7 mouse cellular contexts compared by ENCODE assay signal in the genomic region with DNA sequence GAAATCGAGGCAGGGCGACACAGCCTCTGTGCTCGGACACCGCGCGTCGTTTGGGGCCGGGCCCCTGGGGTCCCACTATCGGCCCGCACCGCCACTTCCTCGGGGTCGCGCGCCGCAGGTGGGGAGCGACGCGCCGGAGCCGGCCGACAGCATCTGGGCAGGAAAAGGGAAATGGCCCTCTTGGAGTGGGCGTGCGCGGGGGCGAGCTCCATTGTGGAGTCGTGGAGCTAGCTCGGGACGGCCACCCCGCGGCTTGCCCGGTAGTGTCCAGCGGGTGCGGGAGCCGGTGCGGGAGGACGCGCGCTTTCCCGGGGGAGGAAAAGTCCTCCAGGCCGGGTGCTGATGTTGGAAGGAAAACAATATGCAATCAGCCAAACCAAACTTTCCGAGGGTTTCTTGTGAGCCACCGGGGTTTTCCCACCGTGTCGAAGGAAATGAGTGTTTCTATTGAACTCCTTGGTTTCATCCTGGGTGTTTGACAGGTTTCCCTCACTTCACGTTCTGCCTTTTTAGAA. TPM values are rescaled to one million over a fixed set of nuclear protein-coding genes. Genes with fewer than 3 reads are reported as not detected.
DNase-seq lines count a peak whose midpoint lies in the region.

No protein-coding gene starts in this region.

- H3K4me1 ChIP-seq in forebrain, embryonic 10.5 days: peaks cover 39% of the 10 kb centered on the region

- peak overlapping the region; percentile 97 for H3K27ac ChIP-seq in forebrain, embryonic 10.5 days

- H3K27me3 ChIP-seq in forebrain, embryonic 10.5 days (ENCODE audit: poor library complexity, severe bottlenecking): no peaks in the 10 kb centered on the region

- peak; percentile 11 for DNase-seq in ES-CJ7 (ENCODE audit: low read depth, low spot score)
- DNase-seq in adrenal gland, adult 2 months: peak; percentile 73
- DNase-seq in forebrain, embryonic 10.5 days (ENCODE audit: extremely low spot score, low spot score): no peak
- peak; percentile 70 to 75 for DNase-seq in heart, postnatal 14 days
- peak; percentile 32 to 46 for DNase-seq in layer of hippocampus, postnatal 14 days (ENCODE audit: low spot score in 2 of 2)
- DNase-seq in lung, postnatal 25 days (ENCODE audit: low spot score): peak; percentile 35
- peak; percentile 64 to 73 for DNase-seq in right cerebral cortex, postnatal 10 days (ENCODE audit: low spot score in 2 of 2)

- intact Hi-C loops in heart, postnatal 14 days (cut with DNase I): loop anchor here (2.0 to 5.0 kb wide), 2 partner anchors 60 to 112 kb away; partner anchors contain the start of gene Ier5

- peak overlapping the region; percentile 97 for H3K4me3 ChIP-seq in forebrain, embryonic 10.5 days

- no peaks in the 10 kb centered on the region for H3K36me3 ChIP-seq in forebrain, embryonic 10.5 days (replicated peaks)

- H3K9me3 ChIP-seq in forebrain, embryonic 10.5 days: no peaks in the 10 kb centered on the region

- WGBS in forebrain, embryonic 10.5 days: under 1% methylated on average over 46 of the region's 46 CpGs

RNA-seq across cellular contexts. Expression of gene Stx6, which starts 0.5 kb away (rescaled TPM):
- 10 to 100 TPM; 50.7 to 58.4 TPM for total RNA-seq in adrenal gland, adult 2 months (2021)
- polyA plus RNA-seq in adrenal gland, adult 2 months (2012; rRNA removed): 84.3 and 92.3 TPM in 2 replicates
- polyA plus RNA-seq in forebrain, embryonic 10.5 days (2016; fragmentation: Nextera tagmentation; extraction: Ambion mirVana): 82.1 and 84.3 TPM in 2 replicates
- 10 to 100 TPM; 32.1 to 35.9 TPM for total RNA-seq in heart, postnatal 14 days (2021)
- 10 to 100 TPM; 88.3 to 88.6 TPM for total RNA-seq in layer of hippocampus, postnatal 14 days (2021)

RNA-seq across cellular contexts. Expression of gene Mr1, which starts 12.4 kb away (rescaled TPM):
- total RNA-seq in adrenal gland, adult 2 months (2021): 10 to 100 TPM; 29.2 to 30.6 TPM
- 3.8 and 4.4 TPM in 2 replicates for polyA plus RNA-seq in adrenal gland, adult 2 months (2012; rRNA removed)
- 0.36 and 0.47 TPM in 2 replicates for polyA plus RNA-seq in forebrain, embryonic 10.5 days (2016; fragmentation: Nextera tagmentation; extraction: Ambion mirVana)
- total RNA-seq in heart, postnatal 14 days (2021): 1 to 10 TPM; 8.1 to 9.2 TPM
- 1 to 10 TPM; 3.3 to 4.1 TPM for total RNA-seq in layer of hippocampus, postnatal 14 days (2021)

RNA-seq across cellular contexts. Expression of gene Ier5, which starts 59.6 kb away (rescaled TPM):
- total RNA-seq in adrenal gland, adult 2 months (2021): 10 to 100 TPM in 1 of 2 experiments, 1 to 10 TPM in 1; 6.3 to 10.7 TPM
- polyA plus RNA-seq in adrenal gland, adult 2 months (2012; rRNA removed): 13.9 and 21.4 TPM in 2 replicates
- polyA plus RNA-seq in forebrain, embryonic 10.5 days (2016; fragmentation: Nextera tagmentation; extraction: Ambion mirVana): 3.6 and 4.1 TPM in 2 replicates
- total RNA-seq in heart, postnatal 14 days (2021): 10 to 100 TPM; 13.6 to 15.4 TPM
- 10 to 100 TPM; 17.9 to 19.8 TPM for total RNA-seq in layer of hippocampus, postnatal 14 days (2021)
